Mouse (Mus musculus): ENCODE measurements around the gene Tstd1. TPM values are rescaled to one million over a fixed set of nuclear protein-coding genes. Genes with fewer than 3 reads are reported as not detected.

The Tstd1 gene
- 5.9 TPM for total RNA-seq (2023)

GRCm38 (mm10) chr1:171418660-171419059, at the start of gene Tstd1:
Gene Tstd1 (plus strand): TSS chr1:171418872.

GRCm38 (mm10) chr1:171369845-171370556, 48.7 kb upstream of the Tstd1 start, which contains the start of gene Nectin4:
Gene Nectin4 (plus strand): TSS chr1:171370099.

GRCm38 (mm10) chr1:171388376-171389102, 30.1 kb upstream of the Tstd1 start, which contains the start of gene Arhgap30:
Gene Arhgap30 (plus strand): TSS chr1:171388954.

GRCm38 (mm10) chr1:171410947-171411484, 7.7 kb upstream of the Tstd1 start, which contains the start of gene Usf1:
Gene Usf1 (plus strand): TSS chr1:171411313.

GRCm38 (mm10) chr1:171437264-171438013, 18.8 kb downstream of the Tstd1 start, which contains the start of gene F11r:
Gene F11r (plus strand): TSS chr1:171437535.

Other genes with a start within 250 kb of the Tstd1 start
- gene Pcp4l1, start 222.6 kb upstream of the Tstd1 start, total RNA-seq (2023): not detected
- not detected for gene Nr1i3, start 204.9 kb upstream of the Tstd1 start, total RNA-seq (2023)
- gene Tomm40l, start 196.4 kb upstream of the Tstd1 start, total RNA-seq (2023): 17.0 TPM
- not detected for gene Apoa2, start 193.8 kb upstream of the Tstd1 start, total RNA-seq (2023)
- 16.9 TPM for gene Fcer1g, start 184.5 kb upstream of the Tstd1 start, total RNA-seq (2023)
- not detected for gene Adamts4, start 168.5 kb upstream of the Tstd1 start, total RNA-seq (2023)
- 99.5 TPM for gene Ndufs2, start 167.5 kb upstream of the Tstd1 start, total RNA-seq (2023)
- gene B4galt3, start 148.5 kb upstream of the Tstd1 start, total RNA-seq (2023): 69.6 TPM
- 43.1 TPM for gene Ppox, start 137.7 kb upstream of the Tstd1 start, total RNA-seq (2023)
- gene Usp21, start 130.9 kb upstream of the Tstd1 start, total RNA-seq (2023): 42.5 TPM
- gene Ufc1, start 123.8 kb upstream of the Tstd1 start, total RNA-seq (2023): 53.9 TPM
- gene Dedd, start 89.7 kb upstream of the Tstd1 start, total RNA-seq (2023): 30.6 TPM
- gene Nit1, start 73.2 kb upstream of the Tstd1 start, total RNA-seq (2023): 16.8 TPM
- gene Pfdn2, start 73.2 kb upstream of the Tstd1 start, total RNA-seq (2023): 72.0 TPM
- 0.35 TPM for gene Klhdc9, start 58.1 kb upstream of the Tstd1 start, total RNA-seq (2023)
- gene Nectin4, start 48.8 kb upstream of the Tstd1 start, total RNA-seq (2023): 0.29 TPM
- gene Arhgap30, start 29.9 kb upstream of the Tstd1 start, total RNA-seq (2023): 171 TPM
- gene Usf1, start 7.6 kb upstream of the Tstd1 start, total RNA-seq (2023): 80.1 TPM
- gene F11r, start 18.7 kb downstream of the Tstd1 start, total RNA-seq (2023): 3.1 TPM
- gene Alyref2, start 84.6 kb downstream of the Tstd1 start, total RNA-seq (2023): 5.9 TPM
- gene Itln1, start 116.4 kb downstream of the Tstd1 start, total RNA-seq (2023): not detected
- 4.4 TPM for gene Cd244a, start 140.3 kb downstream of the Tstd1 start, total RNA-seq (2023)
- 92.9 TPM for gene Ly9, start 188.5 kb downstream of the Tstd1 start, total RNA-seq (2023)
- gene Slamf7, start 234.2 kb downstream of the Tstd1 start, total RNA-seq (2023): 8.6 TPM

All from CD4-positive naive resting alpha-beta T cell, adult 76 days (primary cell).